Mouse (Mus musculus): ENCODE measurements around the gene Adck2.

- TF ChIP-seq CTCF (IDR thresholded peaks at IDR 0.05; ENCODE audit: extremely low read depth, insufficient read depth, low read length) (no peak), POLR2A (IDR thresholded peaks at IDR 0.05; ENCODE audit: extremely low read depth, insufficient read depth, low read length) (no peak)
Measured at GRCm38 (mm10) chr6:39538227-39538626, 35.4 kb upstream of the Adck2 start.
